Mouse (Mus musculus): ENCODE data around the gene Rilpl1. TPM values are rescaled to one million over a fixed set of nuclear protein-coding genes. Genes with fewer than 3 reads are reported as not detected.
A peak's percentile ranks its signal among the peaks of the same experiment; 100 is the strongest.

Gene Rilpl1
- total RNA-seq, 4 experiments from 2014 or later: 208 to 326 (median 241) TPM

- no peak for DNase-seq (ENCODE audit: low spot score in 2 of 2)
Observed at GRCm38 (mm10) chr5:124453339-124454081, 77.7 kb downstream of the Rilpl1 start.

GRCm38 (mm10) chr5:124452494-124453228 lies 78.5 kb downstream of the Rilpl1 start:
- no peak for DNase-seq (ENCODE audit: low spot score in 2 of 2)

- no peak for DNase-seq (ENCODE audit: low spot score in 2 of 2)
Observed at GRCm38 (mm10) chr5:124450641-124451340, 80.4 kb downstream of the Rilpl1 start.

GRCm38 (mm10) chr5:124450051-124450450 lies 81.1 kb downstream of the Rilpl1 start:
- DNase-seq (ENCODE audit: low spot score in 2 of 2): no peak

DNA sequence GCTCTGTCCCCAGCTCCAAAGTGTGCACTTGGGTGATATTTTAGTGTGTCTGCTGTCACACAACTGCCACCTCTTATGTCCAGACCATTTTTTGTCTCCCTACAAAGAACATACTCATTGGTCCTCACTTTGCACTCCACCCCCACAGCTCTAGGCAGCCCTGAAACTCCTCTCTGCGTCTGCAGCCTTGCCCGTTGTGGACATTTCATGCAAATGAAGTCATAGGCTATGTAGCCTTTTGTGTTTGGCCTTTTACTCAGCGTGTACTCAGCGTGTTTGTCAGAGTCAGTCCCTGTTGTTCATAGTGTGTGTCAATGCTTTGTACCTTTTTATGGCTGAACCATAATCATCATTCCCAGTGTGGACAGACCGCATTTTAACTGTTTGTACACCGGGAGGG lies 81.7 kb downstream of the Rilpl1 start:
- DNase-seq (ENCODE audit: low spot score in 2 of 2): no peak

- peak; percentile 56 to 71 for DNase-seq (ENCODE audit: low spot score in 2 of 2)
Observed at GRCm38 (mm10) chr5:124446301-124446881, 84.8 kb downstream of the Rilpl1 start.

DNA sequence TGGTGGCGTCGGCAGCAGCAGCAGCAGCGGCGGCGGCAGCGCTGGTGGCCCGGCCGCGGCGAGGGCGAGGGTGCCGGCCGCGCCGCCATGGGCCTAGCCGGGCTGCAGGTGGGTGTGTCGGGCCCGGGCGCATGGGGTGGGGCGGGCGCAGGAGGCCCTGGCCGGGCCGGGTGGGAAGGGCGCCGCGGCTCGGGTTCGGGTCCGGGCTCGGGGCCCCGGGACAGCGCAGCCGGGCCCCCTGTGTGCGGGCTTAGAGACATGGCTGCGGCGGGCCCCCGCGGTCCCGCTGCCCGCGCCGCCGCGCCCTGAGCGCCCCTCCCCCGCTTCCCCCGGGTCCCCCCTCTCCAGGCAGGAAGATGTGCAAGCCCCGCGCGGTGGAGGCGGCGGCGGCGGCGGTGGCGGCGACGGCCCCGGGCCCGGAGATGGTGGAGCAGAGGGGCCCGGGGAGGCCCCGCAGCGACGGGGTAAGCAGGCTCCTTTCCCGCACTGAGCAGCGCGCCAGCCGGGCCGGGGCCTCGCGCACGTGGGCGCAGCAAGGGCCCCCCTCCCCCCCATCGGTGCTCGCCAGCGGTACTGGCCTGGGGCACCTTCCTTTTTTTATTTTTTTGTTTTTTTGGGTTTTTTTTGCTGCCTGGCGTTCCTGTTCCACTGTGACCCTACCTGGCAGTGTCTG lies 85.4 kb downstream of the Rilpl1 start:
- DNase-seq (ENCODE audit: low spot score in 2 of 2): no peak

DNA sequence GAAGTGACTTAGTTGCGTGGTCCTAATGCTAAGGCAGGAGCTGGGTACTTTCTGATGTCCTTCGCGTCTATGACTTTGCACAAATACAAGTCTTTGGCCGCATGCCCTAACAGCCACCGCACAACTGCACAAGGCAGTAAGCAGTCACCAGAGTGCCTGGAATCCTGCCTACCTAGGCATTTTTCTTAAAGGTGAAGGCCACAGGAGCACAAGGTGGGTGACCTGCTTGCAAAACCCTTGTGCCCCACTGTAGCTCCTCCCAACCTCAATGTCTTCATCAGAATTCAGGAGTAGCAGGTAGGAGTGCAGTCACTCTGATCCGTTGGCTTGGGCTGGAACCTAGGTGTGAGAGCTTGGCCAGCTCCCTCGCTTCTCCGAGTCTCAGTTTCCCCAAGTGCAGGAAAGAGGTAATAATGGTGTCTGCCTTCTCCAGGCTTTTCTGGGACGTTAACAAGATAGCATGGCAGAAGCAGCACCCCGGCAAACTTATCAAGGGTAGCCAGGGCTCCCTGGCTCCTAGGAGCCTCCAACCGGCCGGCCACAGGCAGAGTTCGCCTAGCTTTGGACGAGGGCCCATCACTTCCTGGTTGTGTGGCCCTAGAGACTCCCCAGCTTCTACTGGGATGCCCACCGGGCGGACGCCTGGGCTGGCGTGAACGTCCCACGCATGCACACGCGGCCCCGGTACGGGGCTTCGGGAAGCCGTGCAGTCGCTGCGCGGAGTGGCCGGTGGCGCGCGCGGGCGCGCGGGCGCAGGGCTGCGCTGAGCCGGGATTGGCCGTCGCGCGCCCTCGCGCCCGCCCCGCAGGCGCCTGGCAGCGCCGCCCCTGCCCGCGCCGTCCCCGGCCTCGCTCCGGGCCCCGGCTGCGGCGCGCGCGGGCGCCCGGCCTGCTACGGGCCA lies 86.3 kb downstream of the Rilpl1 start:
- DNase-seq (ENCODE audit: low spot score in 2 of 2): peak; percentile 41 to 63

- DNase-seq (ENCODE audit: low spot score in 2 of 2): no peak
Observed at GRCm38 (mm10) chr5:124444208-124444607, 87.0 kb downstream of the Rilpl1 start.

Other genes starting within 250 kb of the Rilpl1 start
- gene Mphosph9, start 203.4 kb downstream of the Rilpl1 start, total RNA-seq (2022): 1 to 10 TPM; 2.0 to 3.1 (median 2.6) TPM
- gene 2810006K23Rik, start 203.3 kb downstream of the Rilpl1 start, total RNA-seq (2022): 1 to 10 TPM; 6.4 to 7.5 (median 7.0) TPM
- gene Cdk2ap1, start 168.3 kb downstream of the Rilpl1 start, total RNA-seq (2022): 100 to 1,000 TPM; 151 to 169 (median 168) TPM
- 10 to 100 TPM; 41.8 to 53.6 (median 48.2) TPM for gene Sbno1, start 105.4 kb downstream of the Rilpl1 start, total RNA-seq (2022)
- 100 to 1,000 TPM; 217 to 342 (median 227) TPM for gene Kmt5a, start 91.5 kb downstream of the Rilpl1 start, total RNA-seq (2022)
- gene Rilpl2, start 53.0 kb downstream of the Rilpl1 start, total RNA-seq (2022): 1 to 10 TPM; 3.2 to 5.1 (median 4.2) TPM
- gene Snrnp35, start 48.3 kb downstream of the Rilpl1 start, total RNA-seq (2022): 10 to 100 TPM; 19.8 to 27.9 (median 25.2) TPM
- gene Tmed2, start 9.3 kb upstream of the Rilpl1 start, total RNA-seq (2022): 100 to 1,000 TPM; 149 to 173 (median 155) TPM
- gene Ddx55, start 21.5 kb upstream of the Rilpl1 start, total RNA-seq (2022): 1 to 10 TPM; 3.8 to 8.0 (median 4.9) TPM
- 10 to 100 TPM; 33.3 to 42.9 (median 38.7) TPM for gene Eif2b1, start 47.7 kb upstream of the Rilpl1 start, total RNA-seq (2022)
- gene Gtf2h3, start 47.7 kb upstream of the Rilpl1 start, total RNA-seq (2022): 10 to 100 TPM; 12.7 to 18.5 (median 16.5) TPM
- gene Atp6v0a2, start 97.2 kb upstream of the Rilpl1 start, total RNA-seq (2022): 10 to 100 TPM; 29.1 to 38.6 (median 32.5) TPM
- gene Dnah10, start 193.7 kb upstream of the Rilpl1 start, total RNA-seq (2022): under 1 TPM in 3 of 4 experiments, not detected in 1; 0.02 to 0.05 (median 0.02) TPM